Mouse (Mus musculus) olfactory bulb, adult 2 months (tissue): ENCODE data around the gene Dglucy.

Experiments used
- CTCF ChIP-seq: fragments of 200-500 bp; IDR thresholded peaks from 2 replicates; pipeline ENCODE4 v1.5.1; 2012; ENCODE audit warnings: low read depth, mild to moderate bottlenecking, low read length, moderate library complexity; ENCODE audit not compliant: insufficient read depth
- POLR2A ChIP-seq: fragments of 200-500 bp; IDR thresholded peaks from 2 replicates; pipeline ENCODE4 v1.6.1; 2012; ENCODE audit warnings: mild to moderate bottlenecking, low read depth, low read length, moderate library complexity; ENCODE audit not compliant: insufficient read depth

DNA sequence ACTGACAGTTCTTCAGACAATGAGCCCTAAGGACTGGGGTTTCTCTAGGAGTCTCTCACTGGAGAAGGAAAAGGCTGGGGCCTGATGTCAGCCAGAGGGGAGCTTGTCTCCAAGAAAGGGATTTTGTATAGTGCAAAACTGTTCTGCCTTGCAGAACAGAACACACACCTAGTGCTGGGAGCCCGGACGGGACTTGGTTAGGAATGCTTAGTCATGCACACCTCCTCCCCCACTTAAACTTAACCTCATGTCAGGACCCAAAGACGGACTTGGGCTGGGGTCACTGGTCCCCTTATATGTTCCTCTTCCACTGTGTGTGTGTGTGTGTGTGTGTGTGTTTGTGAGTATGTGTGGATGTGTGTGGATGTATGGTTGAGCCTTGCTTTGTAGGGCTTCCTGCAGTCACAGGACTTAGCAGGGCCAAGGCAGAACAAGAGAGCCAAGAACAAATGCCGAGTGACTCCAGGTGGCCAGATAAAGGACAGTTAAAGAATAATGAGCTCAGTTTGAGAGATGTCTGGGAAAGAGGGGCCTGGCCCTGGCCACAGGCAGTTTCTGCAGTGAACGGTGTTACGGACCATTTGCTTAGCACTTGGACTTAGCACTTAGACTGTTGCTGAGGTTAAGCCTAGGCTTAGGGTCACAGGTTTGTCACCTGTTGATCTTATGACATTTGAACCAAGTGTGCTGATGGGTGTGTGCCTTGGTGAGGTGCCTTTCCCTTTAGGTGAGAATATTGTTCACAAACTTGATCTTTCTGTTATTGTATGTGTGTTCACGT is 15.8 kb downstream of the Dglucy start:
- TF ChIP-seq CTCF (no peak), POLR2A (no peak)
